In the genomic region with DNA sequence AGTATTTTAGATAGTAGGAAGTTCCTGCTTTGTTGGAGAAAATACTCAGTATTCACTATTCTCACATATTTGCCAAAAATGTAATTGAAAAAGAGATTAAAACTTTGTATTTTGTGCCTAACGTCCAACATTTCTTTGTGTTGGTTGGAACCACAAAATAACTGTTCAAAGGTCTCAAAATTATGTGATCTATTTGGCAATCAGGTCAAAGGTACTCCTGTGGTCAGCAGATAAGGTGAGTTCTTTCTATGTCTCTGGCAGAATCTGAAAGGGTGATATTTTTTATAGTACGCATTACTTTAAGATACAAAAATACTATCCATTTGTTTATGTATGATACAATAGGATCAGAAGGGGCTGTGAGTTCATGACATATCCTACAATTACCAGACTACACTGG, we compare ENCODE assay signal across 24 mouse cellular contexts. TPM values are rescaled to one million over a fixed set of nuclear protein-coding genes. Genes with fewer than 3 reads are reported as not detected.
DNase-seq lines count a peak whose midpoint lies in the region; TF ChIP-seq lines count a peak whose summit lies in the region.
"Had no signal": no experiment of that assay in that cellular context is flagged by ENCODE, and none has a peak within 500 bp of the region (broad histone marks: within the 10 kb centered on the region; RNA-seq: fewer than 3 reads in every experiment).

No protein-coding gene starts in this region.

- 43% methylated on average over 2 of the region's 2 CpGs for WGBS in liver, adult 2 months

- TF ChIP-seq POLR2A in liver, adult 2 months (IDR thresholded peaks at IDR 0.05; ENCODE audit: extremely low read depth, insufficient read depth, low read length), result no peak

- no peaks in the 10 kb centered on the region for H3K36me3 ChIP-seq in liver, adult 2 months (ENCODE audit: control insufficient read depth, insufficient read depth, low read length)
- H3K36me3 ChIP-seq: G1E had no signal

- no peak for TF ChIP-seq CTCF in liver, adult 2 months (IDR thresholded peaks at IDR 0.05; ENCODE audit: low read depth, low read length)

- H3K79me2 ChIP-seq in liver, adult 2 months (ENCODE audit: control insufficient read depth, insufficient read depth, low read length), result no peaks in the 10 kb centered on the region

- peak; percentile 91 for DNase-seq in liver, adult 2 months (ENCODE audit: extremely low read depth, low read depth, low spot score)
- DNase-seq in liver, result no peak
- DNase-seq: adrenal gland, adult 2 months; adrenal gland, adult 8-10 months; adrenal gland, postnatal 10 days; adrenal gland, postnatal 14 days; adrenal gland, postnatal 25 days; adrenal gland, postnatal 36 days; B cell, adult 2 months; cerebellum, adult 11 months; cerebellum, adult 11-12 months; cerebellum, adult 18-20 months; cerebellum, adult 2 months had no signal

- H3K27me3 ChIP-seq in liver, adult 2 months (ENCODE audit: control insufficient read depth, insufficient read depth, low read length), result no peaks in the 10 kb centered on the region
- H3K27me3 ChIP-seq: CH12.LX, Patski had no signal

- H3K4me1 ChIP-seq in liver, adult 2 months (ENCODE audit: control insufficient read depth, insufficient read depth, low read length), result no peaks in the 10 kb centered on the region

- no peak overlapping the region for H3K4me3 ChIP-seq in liver, adult 2 months (ENCODE audit: insufficient read depth, low read depth, low read length)

- no peak overlapping the region for H3K9ac ChIP-seq in liver, adult 2 months (ENCODE audit: low read depth, low read length)

- no peak overlapping the region for H3K27ac ChIP-seq in liver, adult 2 months (replicated peaks; ENCODE audit: insufficient read depth, low read depth, low read length)

RNA-seq across cellular contexts. Expression of a gene that starts 28.2 kb away (rescaled TPM):
- not detected in 2 replicates for total RNA-seq in liver, adult 2 months (2014; rRNA removed)
- not detected in 2 replicates for polyA plus RNA-seq in liver, adult 2 months (2012; rRNA removed)
- total RNA-seq: adrenal gland, adult 18-20 months; adrenal gland, adult 2 months; adrenal gland, adult 8-10 months; adrenal gland, postnatal 10 days; adrenal gland, postnatal 14 days; adrenal gland, postnatal 25 days; adrenal gland, postnatal 36 days; adrenal gland, postnatal 4 days; CH12.LX; ES-E14; G1E; MEL had no signal
- polyA plus RNA-seq: activated CD4-positive, CD25-positive, alpha-beta regulatory T cell, adult 4 months; adrenal gland, adult 2 months; brain, embryonic 14.5 days; C2C12; CD4-positive, CD25-positive, alpha-beta regulatory T cell, adult 4 months; cerebellum, adult 2 months; G1E; Patski had no signal
